Mouse (Mus musculus) layer of hippocampus, postnatal 14 days (tissue): ENCODE measurements around the gene Lamtor5. TPM values are rescaled to one million over a fixed set of nuclear protein-coding genes. Genes with fewer than 3 reads are reported as not detected.
"Not testable (repeated sequence)": the region's sequence is repeated elsewhere in the genome, so short reads cannot be mapped to it uniquely, and the experiment has no call there.

ENCODE experiments used
- DNase-seq, 2 experiments: peaks; one replicate each; pipeline ENCODE4 v3.0.0; 2021 to 2022; ENCODE audit warnings: low spot score in 2 of 2, mixed read lengths in 1 of 2
- total RNA-seq, 2 experiments: library from RNA; stranded (reverse); gene quantifications; 2 replicates each; pipeline ENCODE4 v1.2.3; 2021

Lamtor5 gene
- total RNA-seq, 2 experiments from 2014 or later, result 61.1 to 62.6 TPM

DNA sequence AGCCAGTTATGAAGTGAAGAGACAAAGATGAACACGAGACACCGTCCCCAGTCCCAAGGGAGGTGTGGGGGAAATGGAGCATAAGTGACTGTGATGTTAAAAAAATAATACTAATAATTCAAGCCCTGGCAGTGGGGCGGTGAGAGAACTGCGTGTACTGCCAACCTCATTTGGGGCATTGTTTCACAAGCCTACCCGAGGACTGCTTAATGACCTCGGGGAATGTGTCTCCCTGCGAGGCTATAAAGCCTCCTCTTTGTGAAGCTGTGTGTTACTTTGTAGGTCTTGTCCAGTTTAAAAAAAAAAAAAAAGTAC, 16.9 kb upstream of the Lamtor5 start:
- DNase-seq, result peak in 1 of 2 experiments; percentile 55

GRCm38 (mm10) chr3:107266814-107267345, 11.8 kb upstream of the Lamtor5 start:
- no peak for DNase-seq

DNA sequence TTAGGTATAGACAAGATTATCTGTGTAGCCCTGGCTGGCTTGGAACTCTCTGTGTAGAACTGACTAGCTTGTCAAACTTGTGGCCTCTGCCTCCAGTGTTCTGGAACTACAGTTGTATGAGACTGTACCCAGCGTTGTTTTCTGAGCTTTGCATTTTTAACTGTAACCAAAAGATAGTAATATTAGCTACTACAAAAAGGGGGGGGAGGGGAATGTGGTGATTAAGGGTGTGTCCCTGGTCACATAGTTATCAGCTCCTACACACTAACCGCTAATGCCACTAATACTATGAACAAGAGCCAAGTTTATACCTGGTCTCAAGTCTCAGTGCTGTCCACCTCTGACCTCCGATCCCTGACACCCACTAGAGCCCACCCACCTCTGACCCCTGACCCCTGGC, 6.2 kb upstream of the Lamtor5 start:
- no peak for DNase-seq

GRCm38 (mm10) chr3:107273820-107274219, 4.8 kb upstream of the Lamtor5 start:
- peak; percentile 72 to 84 for DNase-seq

DNA sequence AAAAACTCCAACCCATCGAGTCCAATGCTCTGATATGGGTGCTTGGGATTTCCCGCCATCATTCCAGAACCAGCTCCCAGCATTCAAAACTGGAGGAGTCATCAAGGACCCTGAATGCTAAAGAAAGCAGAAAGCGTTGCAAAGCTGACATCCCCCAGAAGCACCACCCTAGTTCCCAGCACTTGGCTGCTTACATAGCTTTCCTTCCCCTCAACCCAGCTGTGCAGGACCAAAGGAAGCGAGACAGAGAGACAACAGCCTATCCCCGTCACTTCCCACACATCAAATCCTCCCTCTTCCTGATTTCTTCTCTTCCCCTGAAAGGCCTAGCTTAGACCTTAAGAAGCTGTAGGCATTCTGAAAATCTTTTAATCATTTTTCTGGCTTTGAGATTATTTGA, 3.3 kb upstream of the Lamtor5 start:
- DNase-seq, result no peak

DNA sequence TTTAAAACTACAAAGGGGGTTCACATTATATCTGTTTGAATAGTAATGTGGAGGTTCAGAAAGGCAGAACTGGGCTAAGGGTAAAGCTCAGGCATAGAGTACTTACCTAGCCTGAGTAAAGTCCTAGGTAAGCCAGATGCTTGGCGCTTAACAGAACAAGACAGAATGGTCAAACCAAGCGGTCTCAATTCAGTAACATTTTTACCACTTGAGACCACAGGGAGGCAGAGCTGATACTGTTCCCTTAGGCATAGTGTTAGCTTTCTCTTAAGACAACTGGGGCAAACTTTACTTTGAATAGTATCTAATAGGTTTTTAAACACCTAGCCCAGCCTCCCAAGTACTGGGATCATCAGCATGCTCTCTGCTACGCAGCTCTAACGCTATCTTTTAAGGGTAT, 2.7 kb upstream of the Lamtor5 start:
- no peak for DNase-seq

- DNase-seq, result no peak
These were observed 2.0 kb upstream of the Lamtor5 start for GRCm38 (mm10) chr3:107276626-107277025.

DNA sequence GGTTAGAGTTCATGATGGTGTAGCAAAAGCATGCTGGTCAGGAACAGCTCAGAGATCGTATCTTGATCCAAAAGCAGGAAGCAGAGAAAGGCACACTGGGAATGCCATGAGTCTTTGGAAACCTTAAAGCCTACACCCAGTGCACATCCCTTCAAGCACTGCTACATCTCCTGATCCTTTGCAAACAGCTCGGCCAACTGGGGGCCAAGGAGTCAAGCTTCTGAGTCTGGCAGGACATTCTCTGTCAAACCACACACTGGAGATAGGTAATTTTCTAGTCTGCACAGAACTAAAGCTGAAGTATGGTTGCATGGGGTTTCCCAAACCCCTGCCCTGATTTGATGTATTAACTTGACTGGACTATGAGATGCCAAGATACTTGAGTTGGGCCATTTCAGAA, 7.5 kb downstream of the Lamtor5 start:
- DNase-seq, result no peak

- no peak for DNase-seq
These were observed 8.7 kb downstream of the Lamtor5 start for GRCm38 (mm10) chr3:107287346-107287745.

- DNase-seq, result no peak
These were observed 12.2 kb downstream of the Lamtor5 start, which contains the start of gene Slc16a4 for GRCm38 (mm10) chr3:107290764-107291381. TSS of gene Slc16a4 (plus strand) at chr3:107291230.

- DNase-seq, result no peak
These were observed 17.2 kb downstream of the Lamtor5 start for GRCm38 (mm10) chr3:107295672-107296360.

GRCm38 (mm10) chr3:107296917-107297316, 18.3 kb downstream of the Lamtor5 start:
- not testable (repeated sequence) for DNase-seq

- no peak for DNase-seq
These were observed 38.7 kb downstream of the Lamtor5 start for GRCm38 (mm10) chr3:107317338-107317737.

GRCm38 (mm10) chr3:107321141-107321540, 42.5 kb downstream of the Lamtor5 start:
- no peak for DNase-seq

GRCm38 (mm10) chr3:107321776-107322175, 43.1 kb downstream of the Lamtor5 start:
- no peak for DNase-seq

- no peak for DNase-seq
These were observed 47.8 kb downstream of the Lamtor5 start for GRCm38 (mm10) chr3:107326442-107326841.

GRCm38 (mm10) chr3:107330503-107331424, 52.1 kb downstream of the Lamtor5 start:
- no peak for DNase-seq

DNA sequence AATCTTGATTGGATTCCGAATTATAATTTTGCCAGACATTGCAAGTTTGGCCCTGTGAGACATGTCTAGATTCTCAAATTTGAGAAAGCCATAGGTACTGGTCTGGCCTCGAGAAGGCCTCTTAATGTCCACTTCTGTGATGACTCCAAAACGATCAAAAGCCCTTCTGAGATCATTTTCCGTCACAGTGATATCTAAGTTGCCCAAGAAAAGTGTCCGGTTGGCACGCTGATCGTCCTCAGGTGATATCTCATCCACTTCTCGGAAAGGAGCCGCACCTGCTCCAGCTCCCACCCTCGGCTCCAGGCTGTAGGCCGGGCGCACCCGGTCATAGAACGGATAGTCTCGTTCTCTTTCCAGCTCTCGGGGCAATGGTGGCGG, 53.1 kb downstream of the Lamtor5 start:
- peak in 1 of 2 experiments; percentile 17 for DNase-seq

GRCm38 (mm10) chr3:107332127-107332959, 53.7 kb downstream of the Lamtor5 start:
- peak in 1 of 2 experiments; percentile 31 for DNase-seq

GRCm38 (mm10) chr3:107332960-107333380, 54.3 kb downstream of the Lamtor5 start:
- DNase-seq, result peak in 1 of 2 experiments; percentile 100
